Mouse (Mus musculus) cerebral cortex, adult 2 months (tissue): ENCODE measurements around the gene Tlr6.

Source experiments
- WGBS: fragments of 180-500 bp; shearing (Covaris S2); methylation state at CpG from one replicate; pipeline ENCODE4 v1.1.7; 2018; 5-methylcytosine and 5-hydroxymethylcytosine counted together

Tlr6 gene

GRCm38 (mm10) chr5:64932215-64932614 is 27.7 kb downstream of the Tlr6 start:
- WGBS, result 54% methylated on average over 3 of the region's 3 CpGs

- 87% methylated on average over 5 of the region's 5 CpGs for WGBS
Measured at GRCm38 (mm10) chr5:64922891-64923381, 37.0 kb downstream of the Tlr6 start.

- WGBS, result 91% methylated on average over 6 of the region's 6 CpGs
Measured at GRCm38 (mm10) chr5:64918616-64919597, 41.0 kb downstream of the Tlr6 start.

GRCm38 (mm10) chr5:64917721-64918120 is 42.2 kb downstream of the Tlr6 start:
- WGBS, result 97% methylated on average over 11 of the region's 11 CpGs

GRCm38 (mm10) chr5:64917161-64917560 is 42.7 kb downstream of the Tlr6 start:
- WGBS, result 99% methylated on average over 9 of the region's 9 CpGs

- WGBS, result 92% methylated on average over 6 of the region's 6 CpGs
Measured at GRCm38 (mm10) chr5:64908585-64909284, 51.2 kb downstream of the Tlr6 start.

GRCm38 (mm10) chr5:64907906-64908305 is 52.0 kb downstream of the Tlr6 start:
- 93% methylated on average over 5 of the region's 5 CpGs for WGBS

- WGBS, result 72% methylated on average over 14 of the region's 14 CpGs
Measured at GRCm38 (mm10) chr5:64905516-64906271, 54.2 kb downstream of the Tlr6 start.
